Mouse (Mus musculus) heart, embryonic 15.5 days (tissue): ENCODE results near the gene Fndc8. TPM values are rescaled to one million over a fixed set of nuclear protein-coding genes. Genes with fewer than 3 reads are reported as not detected.
"Not testable (repeated sequence)": the region's sequence is repeated elsewhere in the genome, so short reads cannot be mapped to it uniquely, and the experiment has no call there.

Source experiments
- ATAC-seq: fragments of 200-750 bp; cut with Nextera tagmentation; replicated peaks from 2 replicates; pipeline ENCODE4 v1.8.0; 2017; ENCODE audit warnings: low read depth, moderate TSS enrichment; ENCODE audit not compliant: insufficient number of reproducible peaks, insufficient read depth, low FRiP score
- H3K27ac ChIP-seq: fragments of 300-500 bp; sonication (generic); 2 replicates; pipeline ENCODE4 v1.5.1; 2015; ENCODE audit warnings: mild to moderate bottlenecking, inconsistent platforms
- H3K27me3 ChIP-seq: fragments of 300-500 bp; sonication (generic); 2 replicates; pipeline ENCODE4 v1.6.1; 2015; ENCODE audit warnings: inconsistent platforms
- H3K36me3 ChIP-seq: fragments of 300-500 bp; sonication (generic); 2 replicates; pipeline ENCODE4 v1.6.1; 2015; ENCODE audit warnings: mild to moderate bottlenecking, inconsistent platforms
- H3K4me1 ChIP-seq: fragments of 300-500 bp; sonication (generic); replicated peaks from 2 replicates; pipeline ENCODE4 v1.6.1; 2015; ENCODE audit warnings: inconsistent platforms
- H3K4me2 ChIP-seq: fragments of 300-500 bp; sonication (generic); 2 replicates; pipeline ENCODE4 v1.6.1; 2015; ENCODE audit warnings: inconsistent platforms, mild to moderate bottlenecking, moderate library complexity
- H3K4me3 ChIP-seq: fragments of 300-500 bp; sonication (generic); 2 replicates; pipeline ENCODE4 v1.5.1; 2015; ENCODE audit warnings: mild to moderate bottlenecking, inconsistent platforms
- H3K9ac ChIP-seq: fragments of 300-500 bp; sonication (generic); 2 replicates; pipeline ENCODE4 v1.6.1; 2015; ENCODE audit warnings: mild to moderate bottlenecking, inconsistent platforms
- H3K9me3 ChIP-seq: fragments of 300-500 bp; sonication (generic); replicated peaks from 2 replicates; pipeline ENCODE4 v1.6.1; 2016; ENCODE audit warnings: inconsistent platforms
- WGBS: fragments of 180-500 bp; shearing (Covaris S2); methylation state at CpG from one replicate; pipeline ENCODE4 v1.1.7; 2015; ENCODE audit warnings: mixed read lengths; 5-methylcytosine and 5-hydroxymethylcytosine counted together
- polyA plus RNA-seq: library from polyadenylated mRNA; unstranded; fragments of >200 nt; fragmentation: Nextera tagmentation; extraction: Ambion mirVana; gene quantifications from 2 replicates; pipeline ENCODE4 v1.2.1, GENCODE M21; 2015

The Fndc8 gene
- polyA plus RNA-seq, 1 experiment from 2014 or later: 0.08 TPM

DNA sequence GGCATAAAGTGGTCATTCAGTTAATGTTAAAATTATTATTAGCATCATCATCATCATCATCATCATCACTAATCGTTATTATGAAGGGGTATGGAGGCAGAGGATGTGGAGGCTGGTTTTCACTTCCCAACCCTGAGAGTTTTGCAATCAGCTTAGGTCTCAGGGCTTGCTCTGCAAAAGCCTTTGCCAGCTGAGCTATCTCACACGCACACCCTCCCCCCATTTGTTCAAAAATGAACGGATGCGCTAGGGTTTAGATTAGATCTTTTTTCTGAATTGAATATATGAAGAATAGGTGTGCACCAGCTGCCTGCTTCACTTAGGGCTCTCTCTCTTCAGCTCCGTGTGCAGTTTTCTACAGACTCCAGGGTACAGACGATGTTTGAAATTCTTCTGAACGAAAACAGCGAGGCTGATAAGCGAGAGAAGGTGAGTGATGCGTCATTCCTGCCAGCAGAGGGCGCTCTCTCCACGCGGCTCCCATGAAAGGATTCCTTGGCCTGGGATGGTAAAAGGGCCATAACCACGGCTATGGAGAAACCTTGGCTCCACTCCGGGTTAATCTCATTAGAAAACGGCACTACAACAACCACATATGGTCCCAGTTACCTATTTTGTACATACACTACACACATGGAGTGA, 22.9 kb downstream of the Fndc8 start:
- Histone ChIP-seq H3K4me2 (peak overlapping the region; percentile 52), H3K27me3 (no peaks in the 10 kb centered on the region), H3K36me3 (peaks cover 19% of the 10 kb centered on the region), H3K9me3 (no peaks in the 10 kb centered on the region), H3K9ac (no peak overlapping the region), H3K27ac (peak overlapping the region; percentile 41; the same call in 1 of the 2 replicates), H3K4me1 (peaks cover 36% of the 10 kb centered on the region), H3K4me3 (peak overlapping the region; percentile 6; the same call in 1 of the 2 replicates)
- 7% methylated on average over 16 of the region's 16 CpGs for WGBS
- ATAC-seq: no peak

- H3K4me3 ChIP-seq: no peak overlapping the region
- peaks cover 32% of the 10 kb centered on the region for H3K36me3 ChIP-seq
- no peak for ATAC-seq
- H3K9ac ChIP-seq: no peak overlapping the region
- H3K4me1 ChIP-seq: peaks cover 14% of the 10 kb centered on the region
- H3K27me3 ChIP-seq: no peaks in the 10 kb centered on the region
- H3K9me3 ChIP-seq: no peaks in the 10 kb centered on the region
- WGBS: 52% methylated on average over 10 of the region's 10 CpGs
- no peak overlapping the region for H3K27ac ChIP-seq
- no peak overlapping the region for H3K4me2 ChIP-seq
Observed at GRCm38 (mm10) chr11:82920768-82921167, 28.8 kb downstream of the Fndc8 start.

DNA sequence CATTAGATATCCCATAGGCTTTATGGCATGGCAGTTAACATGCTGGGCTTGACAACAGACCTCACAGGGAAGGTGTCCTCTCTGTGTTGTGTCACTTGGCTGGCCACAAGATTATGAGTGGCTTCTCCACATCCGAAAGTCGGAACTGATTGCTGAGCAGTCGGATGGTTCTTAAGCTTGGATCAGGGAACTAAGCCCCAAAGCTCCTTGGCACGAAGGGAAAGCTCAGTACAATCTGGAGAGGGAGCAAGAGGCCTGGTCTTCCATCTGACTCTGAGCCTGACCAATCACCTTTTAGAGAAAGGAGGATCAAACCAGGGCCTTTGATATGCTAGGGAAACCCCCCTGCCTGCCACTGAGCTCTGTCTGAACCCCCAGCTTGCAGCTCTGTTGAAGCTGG, 29.8 kb downstream of the Fndc8 start:
- Histone ChIP-seq H3K27me3 (no peaks in the 10 kb centered on the region), H3K4me3 (no peak overlapping the region), H3K4me2 (no peak overlapping the region), H3K36me3 (peaks cover 34% of the 10 kb centered on the region), H3K27ac (no peak overlapping the region), H3K9ac (no peak overlapping the region), H3K9me3 (no peaks in the 10 kb centered on the region), H3K4me1 (peaks cover 16% of the 10 kb centered on the region)
- 71% methylated on average over 4 of the region's 4 CpGs for WGBS
- no peak for ATAC-seq

- H3K4me1 ChIP-seq: peaks cover 16% of the 10 kb centered on the region
- 70% methylated on average over 6 of the region's 6 CpGs for WGBS
- H3K36me3 ChIP-seq: peaks cover 45% of the 10 kb centered on the region
- H3K9me3 ChIP-seq, ATAC-seq, H3K4me2 ChIP-seq, H3K27me3 ChIP-seq, H3K27ac ChIP-seq, H3K9ac ChIP-seq, H3K4me3 ChIP-seq: not testable (repeated sequence)
Observed at GRCm38 (mm10) chr11:82923910-82924309, 32.0 kb downstream of the Fndc8 start.

DNA sequence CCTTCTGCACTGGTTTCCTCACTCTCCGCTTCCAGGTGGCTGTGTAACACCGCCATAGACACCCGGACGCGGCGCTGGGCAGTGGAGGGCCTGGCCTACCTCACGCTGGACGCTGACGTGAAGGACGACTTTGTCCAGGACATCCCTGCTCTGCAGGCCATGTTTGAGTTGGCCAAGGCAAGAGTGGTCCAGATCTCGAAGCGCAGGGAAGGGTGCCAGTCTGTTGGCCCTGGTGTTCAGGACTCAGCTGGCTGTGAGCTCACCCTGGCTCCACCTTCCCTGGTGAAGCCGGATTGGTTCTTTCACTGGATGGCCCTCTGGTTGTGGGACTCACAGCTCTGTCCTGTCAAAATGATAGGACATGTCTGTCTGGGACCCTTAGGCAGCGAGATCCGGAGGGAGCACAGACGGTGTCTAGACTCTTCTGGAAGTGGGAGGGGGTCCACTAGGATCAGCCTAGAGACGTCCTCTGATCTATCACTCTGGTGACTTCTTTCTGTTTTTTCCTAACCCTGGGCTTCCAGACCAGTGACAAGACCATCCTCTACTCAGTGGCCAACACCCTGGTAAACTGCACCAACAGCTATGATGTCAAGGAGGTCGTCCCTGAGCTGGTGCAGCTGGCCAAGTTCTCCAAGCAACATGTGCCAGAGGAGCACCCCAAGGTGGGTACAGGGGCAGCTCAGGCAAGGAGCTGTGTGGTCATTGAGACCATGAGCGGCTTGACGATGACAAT, 37.1 kb downstream of the Fndc8 start:
- H3K27me3 ChIP-seq: 0 out of 2 replicates have a peak, but pooled peaks cover 2% of the 10 kb centered on the region
- H3K27ac ChIP-seq: no peak overlapping the region
- H3K4me3 ChIP-seq: no peak overlapping the region
- peaks cover 63% of the 10 kb centered on the region for H3K36me3 ChIP-seq
- ATAC-seq: no peak
- H3K9ac ChIP-seq: no peak overlapping the region
- H3K9me3 ChIP-seq: no peaks in the 10 kb centered on the region
- WGBS: 47% methylated on average over 20 of the region's 20 CpGs
- peaks cover 22% of the 10 kb centered on the region for H3K4me1 ChIP-seq
- no peak overlapping the region for H3K4me2 ChIP-seq

- H3K4me2 ChIP-seq: no peak overlapping the region
- no peak overlapping the region for H3K4me3 ChIP-seq
- peaks cover 63% of the 10 kb centered on the region for H3K36me3 ChIP-seq
- peaks cover 18% of the 10 kb centered on the region for H3K4me1 ChIP-seq
- H3K9me3 ChIP-seq: no peaks in the 10 kb centered on the region
- no peak overlapping the region for H3K27ac ChIP-seq
- no peak for ATAC-seq
- H3K9ac ChIP-seq: no peak overlapping the region
- 0 out of 2 replicates have a peak, but pooled peaks cover 2% of the 10 kb centered on the region for H3K27me3 ChIP-seq
- WGBS: 74% methylated on average over 3 of the region's 3 CpGs
Observed at GRCm38 (mm10) chr11:82929633-82929950, 37.7 kb downstream of the Fndc8 start.

GRCm38 (mm10) chr11:82930391-82930955, 38.5 kb downstream of the Fndc8 start:
- not testable (repeated sequence) for H3K9ac ChIP-seq, H3K27ac ChIP-seq, H3K27me3 ChIP-seq

GRCm38 (mm10) chr11:82931161-82931560, 39.2 kb downstream of the Fndc8 start:
- not testable (repeated sequence) for H3K4me1 ChIP-seq, ATAC-seq, H3K27ac ChIP-seq, H3K9me3 ChIP-seq, H3K27me3 ChIP-seq
- peak overlapping the region; percentile 47 for H3K9ac ChIP-seq
- H3K36me3 ChIP-seq: peaks cover 60% of the 10 kb centered on the region
- peak overlapping the region; percentile 52 for H3K4me3 ChIP-seq
- H3K4me2 ChIP-seq: peak overlapping the region; percentile 73
- WGBS: 11% methylated on average over 61 of the region's 63 CpGs

More at GRCm38 (mm10) chr11:82930391-82930955, 38.5 kb downstream of the Fndc8 start:
- not testable (repeated sequence) for ATAC-seq, H3K9me3 ChIP-seq
- peaks cover 58% of the 10 kb centered on the region for H3K36me3 ChIP-seq
- peak overlapping the region; percentile 73 for H3K4me2 ChIP-seq
- H3K4me3 ChIP-seq: peak overlapping the region; percentile 52
- H3K4me1 ChIP-seq: peaks cover 12% of the 10 kb centered on the region
- 26% methylated on average over 83 of the region's 85 CpGs for WGBS

- H3K4me1 ChIP-seq, ATAC-seq, H3K27me3 ChIP-seq, H3K9me3 ChIP-seq: not testable (repeated sequence)
- WGBS: 6% methylated on average over 87 of the region's 119 CpGs
- Histone ChIP-seq H3K27ac (peak overlapping the region; percentile 16; the same call in 1 of the 2 replicates), H3K4me2 (peak overlapping the region; percentile 73), H3K36me3 (peaks cover 60% of the 10 kb centered on the region), H3K4me3 (peak overlapping the region; percentile 52), H3K9ac (peak overlapping the region; percentile 52)
Observed at GRCm38 (mm10) chr11:82931671-82932450, 39.9 kb downstream of the Fndc8 start.

DNA sequence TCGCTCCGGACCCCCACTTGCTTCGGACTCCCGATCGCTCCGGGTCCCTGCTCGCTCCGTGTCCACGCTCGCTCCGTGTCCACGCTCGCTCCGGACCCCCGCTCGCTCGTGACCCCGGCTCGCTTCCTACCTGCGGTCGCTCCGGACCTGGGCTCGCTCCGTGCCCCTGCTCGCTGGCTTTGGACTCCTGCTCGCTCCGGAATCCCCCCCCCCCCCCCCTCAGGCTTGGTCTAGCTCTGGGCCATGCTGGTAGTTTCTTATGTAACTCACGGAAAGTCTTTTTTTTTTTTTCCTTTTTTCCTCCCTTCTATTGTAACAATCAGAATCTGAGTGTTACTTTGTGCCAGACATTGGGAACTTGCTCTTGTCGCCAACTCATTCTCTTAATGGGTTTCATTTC, 41.3 kb downstream of the Fndc8 start:
- 31% methylated on average over 29 of the region's 29 CpGs for WGBS
- H3K9me3 ChIP-seq: no peaks in the 10 kb centered on the region
- H3K4me2 ChIP-seq: peak overlapping the region; percentile 73
- H3K27me3 ChIP-seq: 0 out of 2 replicates have a peak, but pooled peaks cover 2% of the 10 kb centered on the region
- peak overlapping the region; percentile 52 for H3K4me3 ChIP-seq
- no peak for ATAC-seq
- H3K4me1 ChIP-seq: peaks cover 7% of the 10 kb centered on the region; the same call in 1 of the 2 replicates
- H3K36me3 ChIP-seq: peaks cover 61% of the 10 kb centered on the region
- no peak overlapping the region for H3K27ac ChIP-seq
- peak overlapping the region; percentile 41; the same call in 1 of the 2 replicates for H3K9ac ChIP-seq

- no peak for ATAC-seq
- 63% methylated on average over 6 of the region's 6 CpGs for WGBS
- peaks cover 9% of the 10 kb centered on the region for H3K4me1 ChIP-seq
- H3K27ac ChIP-seq: no peak overlapping the region
- H3K9me3 ChIP-seq: no peaks in the 10 kb centered on the region
- H3K36me3 ChIP-seq: peaks cover 36% of the 10 kb centered on the region
- no peaks in the 10 kb centered on the region for H3K27me3 ChIP-seq
- H3K4me2 ChIP-seq: no peak overlapping the region
- no peak overlapping the region for H3K9ac ChIP-seq
- H3K4me3 ChIP-seq: no peak overlapping the region
Observed at GRCm38 (mm10) chr11:82943336-82943735, 51.4 kb downstream of the Fndc8 start.
